Mouse (Mus musculus) NIH3T3 (cell line): ENCODE measurements around the gene Nsun7.
A peak's percentile ranks its signal among the peaks of the same experiment; 100 is the strongest.

Experiments
- DNase-seq: peaks from one replicate; pipeline ENCODE4 v3.0.0-alpha.2; 2012; ENCODE audit warnings: low read depth

Nsun7 gene

DNA sequence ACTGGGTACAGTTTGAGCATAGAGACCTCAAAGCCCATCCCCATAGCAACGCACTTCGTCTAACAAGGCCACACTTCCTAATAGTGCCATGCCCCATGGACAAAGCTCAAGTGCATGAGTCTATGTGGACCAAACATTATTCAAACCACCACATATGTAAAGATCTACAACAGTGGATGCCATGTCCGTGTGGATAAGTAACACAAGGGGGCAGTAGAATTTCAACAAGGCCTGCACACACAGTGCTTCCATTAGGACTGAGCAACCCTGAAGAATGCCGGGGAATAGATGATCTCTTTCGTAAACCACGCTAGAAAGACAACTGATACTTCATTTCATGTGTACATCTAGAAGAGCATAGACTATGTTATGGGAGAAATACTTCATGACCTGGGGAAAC is 21.0 kb downstream of the Nsun7 start:
- DNase-seq: no peak

DNA sequence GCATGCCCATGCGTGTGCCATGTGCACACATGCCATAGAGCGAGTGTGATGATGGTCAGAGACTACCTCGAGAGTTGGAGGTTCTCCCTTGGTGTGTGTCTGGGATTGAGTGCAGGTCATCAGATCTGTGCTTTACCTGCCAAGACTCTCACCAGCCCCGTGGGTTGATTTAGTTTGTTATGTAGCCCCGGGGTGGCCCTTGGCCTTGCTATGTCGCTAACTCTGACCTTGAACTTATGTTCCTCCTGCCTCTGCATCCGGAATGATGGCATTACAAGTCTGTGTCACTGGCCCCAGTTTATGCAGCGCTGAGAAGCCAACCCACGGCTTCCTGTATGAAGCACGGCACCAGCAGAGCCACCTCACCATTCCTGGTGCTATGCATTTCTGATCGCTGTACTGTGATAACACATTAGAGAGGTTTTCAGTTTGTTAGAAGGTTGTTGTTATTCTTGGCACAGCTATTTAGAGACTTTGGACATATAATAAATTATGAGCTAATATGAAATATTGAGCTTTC is 34.5 kb downstream of the Nsun7 start:
- DNase-seq: no peak

DNA sequence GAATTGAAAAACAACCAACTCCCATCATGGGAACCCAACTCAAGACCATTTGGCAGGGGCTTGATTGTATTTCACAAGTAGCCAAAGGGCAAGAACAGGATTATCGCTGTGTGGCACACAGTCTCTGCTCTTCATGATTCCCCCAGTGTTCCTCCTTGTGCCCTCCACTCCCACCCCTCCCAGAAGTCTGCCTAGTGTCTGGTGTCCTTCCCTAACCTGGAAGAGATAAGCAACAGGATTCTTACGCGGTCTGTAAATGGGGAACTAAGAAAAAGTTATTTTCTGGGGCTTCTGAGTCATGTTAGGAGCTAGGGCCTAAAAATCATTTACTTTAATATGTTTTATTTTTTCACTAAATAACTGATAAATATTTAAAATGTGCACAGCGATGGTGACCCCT is 35.3 kb downstream of the Nsun7 start:
- no peak for DNase-seq

DNA sequence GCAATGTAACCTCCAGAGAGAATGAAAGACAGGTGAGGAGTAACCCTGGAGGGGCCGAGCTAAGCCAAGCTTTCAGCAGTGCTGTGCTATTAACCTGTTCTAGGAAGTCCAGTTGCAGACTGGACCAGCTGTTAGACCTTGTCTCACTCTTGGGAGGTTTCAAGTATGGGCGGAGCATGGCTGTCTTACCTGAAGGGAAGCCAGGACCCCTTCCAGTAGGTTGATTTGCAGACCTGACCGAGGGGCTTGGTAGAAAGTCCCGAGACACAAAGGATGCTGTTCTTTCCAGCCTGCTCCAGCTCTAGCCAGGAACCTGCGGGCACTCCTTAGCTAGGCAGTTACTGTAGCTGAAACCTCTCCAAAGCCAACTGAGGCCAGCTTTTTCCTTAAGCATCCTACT is 36.4 kb downstream of the Nsun7 start:
- no peak for DNase-seq

DNA sequence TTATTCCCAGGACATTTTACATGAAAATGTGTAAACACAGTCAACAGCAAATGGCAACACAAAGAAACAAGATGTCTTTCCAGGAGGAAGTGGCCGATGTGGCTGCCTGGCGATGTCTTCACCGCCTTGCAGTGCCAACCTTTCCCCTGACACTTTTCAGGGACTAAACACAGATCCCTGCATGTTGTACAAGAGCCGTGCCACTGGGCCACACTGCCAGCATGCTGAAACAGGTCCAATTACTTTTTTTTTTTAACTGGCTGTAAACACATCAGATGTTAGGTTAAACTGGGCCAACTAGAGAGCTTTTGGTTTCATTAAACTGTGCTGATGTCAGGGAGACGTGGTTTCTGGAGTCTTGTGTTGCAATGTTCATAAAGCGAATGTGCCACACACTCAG is 39.2 kb downstream of the Nsun7 start:
- DNase-seq: peak; percentile 14

DNA sequence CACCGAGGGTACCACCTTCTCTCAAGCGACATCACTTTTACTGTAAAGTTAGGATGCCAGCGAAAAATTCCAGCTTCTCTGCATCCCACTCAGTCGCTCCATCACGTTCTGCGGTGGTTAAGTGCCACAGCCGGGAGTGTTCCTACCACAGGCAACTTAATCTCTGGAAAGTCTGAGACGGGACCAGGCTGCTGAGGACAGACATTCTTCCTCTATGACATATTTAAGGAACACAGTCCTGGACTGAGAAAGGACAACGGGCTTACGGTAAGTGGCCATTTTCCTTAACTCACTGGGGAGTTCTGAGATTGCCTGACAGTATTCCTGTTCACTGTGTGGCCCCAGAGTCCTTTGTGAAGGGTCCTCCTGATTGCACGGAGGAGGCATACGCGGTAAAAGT is 40.9 kb downstream of the Nsun7 start:
- no peak for DNase-seq

DNA sequence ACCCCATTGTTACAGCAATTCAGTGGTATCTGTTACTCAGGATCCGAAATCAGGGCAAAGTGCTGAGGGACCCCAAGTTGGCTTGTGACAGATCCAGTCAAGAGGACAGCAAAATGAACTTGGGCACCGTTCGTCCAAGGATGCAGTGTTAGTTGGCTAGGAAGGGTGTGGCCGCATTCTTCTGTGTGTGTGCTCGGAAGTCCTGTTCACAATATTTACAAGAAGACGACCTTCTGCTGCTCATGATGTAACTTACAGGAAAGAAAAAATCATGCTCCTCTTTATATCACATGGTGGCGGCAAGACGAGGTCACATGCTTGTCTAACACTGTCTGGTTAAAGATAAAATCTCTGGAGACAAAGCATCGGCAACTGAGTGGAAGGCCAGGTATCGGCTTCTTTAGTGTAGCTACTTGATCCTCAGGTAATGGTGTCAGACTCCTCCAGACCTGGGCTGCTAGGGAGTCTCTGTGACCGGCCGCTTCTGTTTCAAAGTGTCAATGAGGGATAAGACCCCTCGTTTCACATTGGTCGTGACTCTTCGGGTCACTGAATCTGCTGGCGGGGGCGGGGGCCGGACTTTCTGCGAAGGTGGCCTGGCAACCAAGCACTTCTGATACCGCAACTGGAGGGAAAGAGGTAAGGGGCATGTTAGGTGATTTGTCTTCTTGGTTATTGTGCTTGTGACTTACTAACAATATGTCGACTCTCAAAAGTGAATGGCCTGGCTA is 42.6 kb downstream of the Nsun7 start:
- no peak for DNase-seq

DNA sequence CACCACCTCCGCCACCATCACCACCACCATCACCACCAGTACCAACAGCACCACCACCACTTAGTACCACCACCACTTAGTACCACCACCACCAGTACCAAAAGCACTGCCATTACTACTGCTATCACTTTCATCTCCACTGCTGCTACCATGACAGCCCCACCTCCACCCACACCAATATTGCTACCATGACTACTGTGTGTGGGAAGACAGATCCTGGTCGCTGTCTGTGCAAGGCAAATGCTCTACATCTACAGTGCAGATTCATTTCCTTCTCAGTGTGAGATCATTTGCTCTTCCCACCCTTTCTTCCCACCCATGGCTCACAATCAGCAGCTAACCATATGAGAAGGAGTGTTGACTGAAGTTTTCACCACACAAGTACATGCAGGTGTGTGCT is 43.2 kb downstream of the Nsun7 start:
- DNase-seq: no peak

DNA sequence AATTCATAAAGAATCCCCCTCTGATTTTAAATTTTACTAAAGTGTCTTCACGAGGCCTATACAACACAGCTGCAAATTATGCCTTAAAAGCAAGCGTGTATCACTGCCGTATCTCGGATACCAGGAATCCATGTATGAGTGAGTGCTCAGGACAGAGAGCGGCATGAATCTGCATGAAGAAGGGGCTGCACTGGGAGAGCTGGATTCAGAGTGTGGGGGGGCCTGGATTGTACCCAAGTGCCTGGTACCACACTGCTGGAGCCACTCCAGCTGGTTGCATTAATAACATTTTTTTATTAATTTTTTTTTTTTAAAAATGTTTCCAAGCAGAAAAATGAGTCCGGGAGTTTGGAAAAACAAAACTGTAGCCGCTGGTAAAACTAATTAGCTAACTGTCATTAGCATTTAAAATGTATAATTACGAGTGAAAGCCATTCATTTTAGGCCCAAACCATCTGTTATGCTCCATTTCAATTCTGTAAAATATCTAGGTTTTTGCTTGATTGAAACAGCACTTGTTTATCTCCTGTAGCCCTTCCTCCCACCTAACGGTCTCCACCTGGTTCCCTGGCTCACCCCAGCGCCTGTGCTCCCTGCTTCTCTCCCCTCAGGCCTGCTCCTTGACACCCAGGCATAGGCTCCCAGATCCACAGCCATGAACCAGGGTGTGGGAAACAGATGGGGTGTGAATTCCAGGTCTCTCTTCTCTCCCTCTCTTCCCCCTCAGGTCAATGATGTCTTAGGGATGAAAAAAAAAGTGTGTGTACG is 44.8 kb downstream of the Nsun7 start:
- DNase-seq: no peak

DNA sequence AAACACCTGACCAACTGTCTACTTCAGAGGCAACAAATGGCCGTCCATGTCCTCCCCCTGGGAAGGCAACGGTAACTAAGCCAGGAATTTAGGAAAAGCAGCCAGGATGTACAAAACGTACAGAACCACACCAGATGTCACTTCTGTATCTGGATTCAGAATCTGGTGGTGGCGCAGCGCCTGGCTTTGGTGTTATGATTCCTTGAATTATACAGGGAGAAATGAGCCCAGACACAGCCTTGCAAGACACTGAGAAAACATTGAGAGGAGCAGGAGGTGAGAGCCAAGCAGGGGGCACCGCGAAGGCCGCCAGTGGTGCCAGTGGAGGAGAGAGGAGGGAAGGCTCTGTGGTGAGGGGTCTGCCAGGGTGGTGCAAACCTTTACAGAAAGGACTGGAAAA is 45.8 kb downstream of the Nsun7 start:
- no peak for DNase-seq

DNA sequence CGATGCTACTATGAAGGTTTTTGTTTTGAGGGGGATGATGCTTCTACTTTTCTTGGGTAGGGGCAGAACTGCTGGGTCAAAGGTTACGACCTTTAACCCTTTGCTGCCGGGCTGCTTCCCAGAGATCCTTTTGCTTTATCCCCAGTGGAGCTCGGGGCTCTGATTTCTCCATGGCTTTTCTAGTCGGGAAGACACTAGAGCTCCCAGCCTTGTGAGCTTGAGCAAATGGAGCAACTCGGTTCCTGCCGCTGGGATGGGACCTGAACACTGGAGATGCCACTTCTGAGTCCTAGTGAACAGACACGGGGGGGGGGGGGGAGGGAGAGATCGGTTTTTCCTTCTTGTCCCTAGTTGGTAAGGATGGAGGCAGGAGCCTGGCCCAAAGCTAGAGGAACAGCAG is 50.6 kb downstream of the Nsun7 start:
- no peak for DNase-seq

DNA sequence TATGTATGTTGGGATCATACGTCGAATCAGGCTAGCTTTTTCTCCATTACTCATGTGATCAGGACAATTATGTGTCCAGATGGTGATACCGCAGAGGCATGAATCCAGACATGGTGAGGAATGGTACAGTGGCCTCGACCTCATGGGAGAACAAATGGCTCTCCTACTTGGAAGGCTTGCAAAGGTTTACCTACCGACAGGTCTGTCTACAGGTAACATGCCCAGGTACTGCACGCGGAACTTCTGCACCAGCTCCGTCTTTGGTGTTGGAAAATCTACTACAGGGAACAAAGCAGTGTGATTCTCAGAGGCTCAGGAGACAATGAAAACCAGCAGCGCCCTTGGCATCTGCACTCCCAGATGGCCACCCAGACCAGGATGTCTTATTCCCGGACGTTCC is 51.1 kb downstream of the Nsun7 start:
- DNase-seq: no peak

DNA sequence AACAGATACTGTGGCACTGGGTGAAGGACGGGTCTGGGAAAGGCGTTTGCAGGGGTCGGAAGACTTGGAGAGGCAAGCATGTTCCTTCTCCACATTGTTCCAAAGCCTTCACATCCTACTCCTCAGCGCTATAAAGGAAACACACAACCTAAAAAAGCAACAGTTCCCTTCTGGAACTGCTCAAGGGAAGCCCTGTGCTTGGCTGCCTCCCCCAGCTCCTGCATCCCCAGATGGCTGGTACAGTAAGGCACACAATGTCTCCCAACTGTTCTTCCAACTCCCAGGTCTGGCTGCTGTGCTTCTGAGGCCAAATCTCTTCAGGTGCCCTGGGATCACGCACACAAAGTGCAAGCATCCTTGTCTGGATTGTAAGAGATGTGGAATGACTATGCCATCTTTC is 56.1 kb downstream of the Nsun7 start:
- DNase-seq: no peak

DNA sequence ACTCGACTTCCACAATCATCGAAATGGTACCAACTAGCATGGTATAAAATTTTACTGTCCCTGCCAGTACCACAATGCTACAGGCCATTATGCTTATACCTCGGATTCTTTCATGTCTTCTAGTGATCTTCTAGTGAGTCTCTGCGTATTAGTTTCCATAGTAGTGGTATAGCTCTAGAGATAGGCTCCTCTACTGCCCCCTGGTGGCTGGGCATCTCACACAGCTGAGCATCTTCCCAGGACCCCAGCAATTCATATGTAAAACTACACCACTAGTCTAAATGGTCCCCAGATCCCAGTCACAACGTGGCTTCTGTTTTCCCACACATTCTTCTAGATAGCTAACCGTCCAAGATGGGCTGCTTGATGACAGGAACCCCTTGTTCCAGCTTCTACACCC is 59.6 kb downstream of the Nsun7 start:
- DNase-seq: peak; percentile 68

DNA sequence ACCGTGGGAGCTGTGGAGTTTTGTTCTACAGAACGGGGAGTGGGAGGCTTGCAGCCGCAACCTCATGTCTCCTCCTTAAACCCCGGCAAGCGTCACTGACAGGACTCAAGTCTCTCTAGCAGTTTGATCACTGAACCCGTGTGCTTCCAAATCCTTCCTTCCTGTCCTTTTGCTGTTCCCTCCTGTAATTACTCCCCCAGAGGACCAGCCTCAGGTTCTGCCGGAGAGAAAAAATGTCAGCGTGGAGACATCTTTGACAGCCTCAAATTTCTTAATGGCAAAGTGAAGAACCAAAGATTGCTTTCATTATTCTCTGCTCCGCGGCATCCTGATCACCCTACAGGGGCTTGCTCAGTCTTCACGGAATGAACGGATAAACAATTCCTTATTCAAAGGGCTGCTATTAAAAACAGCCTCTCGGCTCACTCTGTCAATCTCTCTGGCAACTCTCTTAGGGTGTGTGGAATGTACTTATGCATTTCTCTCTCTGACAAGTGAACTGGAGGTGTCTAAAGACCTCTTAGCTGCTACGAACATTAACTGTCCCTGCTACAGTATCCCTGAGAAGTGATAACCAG is 60.2 kb downstream of the Nsun7 start:
- no peak for DNase-seq

DNA sequence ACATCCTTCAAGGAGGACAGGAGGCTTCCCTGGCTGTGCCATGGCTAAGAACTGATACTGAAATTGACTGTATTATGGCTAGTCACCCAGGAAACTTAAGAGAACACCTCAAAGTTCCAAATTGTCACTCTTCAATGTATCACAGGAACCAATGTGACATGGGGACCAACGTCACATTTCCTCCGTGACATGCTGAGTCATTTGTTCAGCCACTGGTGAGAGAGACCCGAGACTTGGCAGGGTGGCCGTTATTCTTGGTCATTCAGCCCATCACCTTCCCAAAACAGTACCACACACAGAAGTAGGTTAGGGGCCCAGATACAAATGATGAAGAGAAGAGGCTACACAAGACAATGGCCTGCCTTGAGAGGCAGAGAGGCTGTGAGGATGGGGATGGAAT is 63.4 kb downstream of the Nsun7 start:
- DNase-seq: no peak

DNA sequence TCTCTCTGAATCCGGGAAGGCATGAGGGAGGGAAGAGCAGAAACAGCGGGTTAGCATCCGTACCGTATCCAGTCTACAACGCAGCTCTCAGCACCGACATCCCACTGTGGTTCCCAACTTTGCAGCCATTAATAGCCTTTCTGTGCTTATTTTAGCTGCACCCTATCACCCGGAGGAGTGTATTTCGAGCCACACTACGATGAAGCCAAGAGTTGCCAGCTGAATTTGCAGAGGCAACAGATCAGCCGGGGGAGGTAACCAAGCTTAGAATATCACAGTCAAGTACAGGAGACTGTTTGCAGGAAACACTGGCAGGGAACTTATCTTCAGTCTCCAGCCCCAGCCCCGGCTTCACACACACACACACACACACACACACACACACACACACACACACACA is 63.9 kb downstream of the Nsun7 start:
- DNase-seq: no peak

DNA sequence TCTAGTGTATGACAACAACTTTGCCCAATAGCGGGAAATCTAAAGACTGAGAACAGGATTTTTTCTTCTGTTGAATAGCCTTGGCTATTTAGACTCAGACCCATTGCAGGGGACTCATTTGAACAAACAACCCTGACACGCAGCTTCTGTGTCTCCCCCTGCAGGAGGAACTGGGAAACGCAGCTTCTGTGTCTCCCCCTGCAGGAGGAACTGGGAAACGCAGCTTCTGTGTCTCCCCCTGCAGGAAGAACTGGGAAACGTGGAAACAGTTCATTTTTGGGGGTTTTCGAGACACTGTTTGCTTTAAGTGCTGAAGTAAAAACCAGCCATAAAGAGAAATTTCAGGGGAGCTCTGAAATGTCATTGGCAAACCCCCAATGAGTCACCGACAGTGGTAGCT is 66.7 kb downstream of the Nsun7 start:
- DNase-seq: no peak

DNA sequence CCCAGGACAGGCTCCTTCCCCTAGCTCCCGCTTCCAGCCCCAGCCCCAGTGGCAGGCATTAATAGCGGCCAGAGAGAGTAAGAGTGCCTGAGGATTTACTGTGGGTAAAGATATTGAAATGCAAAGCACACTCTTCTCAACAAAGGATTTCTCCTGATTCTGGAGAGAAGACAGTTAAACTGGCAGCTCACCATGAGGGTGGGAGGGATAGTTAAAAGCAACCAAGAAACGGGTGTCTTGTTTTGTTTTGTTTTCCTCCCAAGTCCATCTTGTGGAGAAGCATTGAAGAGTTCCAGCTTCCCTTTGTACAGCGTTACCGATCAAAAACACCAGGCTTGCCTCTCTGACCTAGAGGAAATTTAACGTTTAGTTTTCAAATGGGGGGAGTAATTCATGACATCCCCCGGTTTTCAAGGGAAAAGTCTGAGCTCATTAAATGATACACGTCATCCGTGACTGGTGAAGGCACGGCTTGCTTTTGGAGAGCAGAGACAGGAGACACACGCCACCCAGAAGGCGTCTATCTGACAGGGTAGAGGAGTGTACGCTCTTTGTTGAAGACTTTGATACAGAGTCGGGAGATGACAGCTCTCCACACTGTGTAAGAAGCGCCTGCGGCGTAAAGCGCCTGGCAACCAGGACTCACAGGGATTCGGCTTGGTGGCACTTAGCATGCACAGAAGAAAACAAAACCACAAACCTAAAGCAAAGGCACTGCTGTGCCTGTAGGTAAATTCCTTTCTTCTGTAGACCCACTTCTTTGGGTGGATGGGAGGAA is 68.4 kb downstream of the Nsun7 start:
- DNase-seq: no peak

DNA sequence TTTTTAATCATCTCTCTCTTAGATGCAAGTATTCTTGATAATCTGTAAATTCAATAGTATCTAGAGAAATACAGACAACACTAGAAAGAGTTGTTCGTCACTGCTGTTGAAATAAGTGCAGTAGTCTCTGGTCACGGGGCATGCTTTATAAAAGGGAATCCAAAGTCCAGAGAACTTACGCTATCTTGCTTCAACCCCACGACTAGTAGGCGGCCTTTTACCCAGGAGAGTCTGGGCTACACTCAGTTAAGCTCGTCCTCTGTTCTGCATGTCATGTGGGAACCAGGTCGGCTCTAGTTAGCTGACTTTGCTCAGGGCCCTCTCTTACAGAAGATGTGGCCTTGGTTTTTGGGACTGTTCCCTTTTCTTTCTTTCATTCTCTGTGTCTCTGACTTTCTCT is 69.1 kb downstream of the Nsun7 start:
- no peak for DNase-seq

DNA sequence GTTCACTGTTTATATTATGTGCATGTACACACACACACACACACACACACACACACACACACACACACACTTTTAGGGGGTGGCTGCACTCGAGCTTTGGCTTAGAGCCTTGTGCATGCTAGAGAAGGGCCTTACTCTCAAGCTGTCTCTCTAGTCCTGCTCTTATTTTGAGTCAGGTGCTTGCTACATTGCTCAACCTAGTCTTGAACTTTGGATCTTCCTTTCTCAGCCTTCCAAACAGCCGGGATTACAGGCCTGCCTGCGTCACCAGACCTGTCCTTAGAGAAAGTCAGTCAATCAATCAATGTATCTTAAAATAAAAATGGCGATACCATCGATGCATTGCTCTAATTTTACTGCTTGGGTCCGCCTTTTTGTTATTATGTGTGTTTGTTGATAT is 71.1 kb downstream of the Nsun7 start:
- DNase-seq: no peak
